Mouse (Mus musculus) CH12.LX (cell line): ENCODE data around the gene Gm20388.

Source experiments
- KAT2A ChIP-seq: IDR thresholded peaks from 2 replicates; pipeline ENCODE4 v1.6.1; 2012; ENCODE audit warnings: low read length, improper control_type of control experiment, inconsistent platforms; ENCODE audit not compliant: insufficient replicate concordance
- POLR2A ChIP-seq: IDR thresholded peaks from 2 replicates; pipeline ENCODE4 v1.6.1; 2011; ENCODE audit warnings: low read depth, mild to moderate bottlenecking, improper control_type of control experiment, low read length
- POLR2AphosphoS2 ChIP-seq: IDR thresholded peaks from 2 replicates; pipeline ENCODE4 v1.6.1; 2011; ENCODE audit warnings: low read depth, low read length, improper control_type of control experiment
- UBTF ChIP-seq: IDR thresholded peaks from 2 replicates; pipeline ENCODE4 v1.6.1; 2012; ENCODE audit warnings: low read depth, mild to moderate bottlenecking, inconsistent platforms, low read length, improper control_type of control experiment, moderate library complexity
- ZKSCAN1 ChIP-seq: IDR thresholded peaks from 2 replicates; pipeline ENCODE4 v1.6.1; 2012; ENCODE audit warnings: low read depth, inconsistent platforms, low read length, improper control_type of control experiment, borderline replicate concordance
- ZNF384 ChIP-seq: IDR thresholded peaks from 2 replicates; pipeline ENCODE4 v1.6.1; 2012; ENCODE audit warnings: low read depth, low read length, improper control_type of control experiment, inconsistent platforms

GRCm38 (mm10) chr8:120466266-120466665 is 555.6 kb downstream of the Gm20388 start:
- TF ChIP-seq POLR2AphosphoS2: no peak
- TF ChIP-seq ZKSCAN1: no peak
- TF ChIP-seq ZNF384: no peak
- TF ChIP-seq UBTF: no peak
- no peak for TF ChIP-seq KAT2A
- TF ChIP-seq POLR2A: no peak
